Mouse (Mus musculus) thymus, postnatal 10 days (tissue): Measurements from ENCODE around the gene Arhgef16.

Experiments
- DNase-seq, 2 experiments: peaks; one replicate each; pipeline ENCODE4 v3.0.0; 2021; ENCODE audit warnings: low spot score in 2 of 2

Gene Arhgef16

DNA sequence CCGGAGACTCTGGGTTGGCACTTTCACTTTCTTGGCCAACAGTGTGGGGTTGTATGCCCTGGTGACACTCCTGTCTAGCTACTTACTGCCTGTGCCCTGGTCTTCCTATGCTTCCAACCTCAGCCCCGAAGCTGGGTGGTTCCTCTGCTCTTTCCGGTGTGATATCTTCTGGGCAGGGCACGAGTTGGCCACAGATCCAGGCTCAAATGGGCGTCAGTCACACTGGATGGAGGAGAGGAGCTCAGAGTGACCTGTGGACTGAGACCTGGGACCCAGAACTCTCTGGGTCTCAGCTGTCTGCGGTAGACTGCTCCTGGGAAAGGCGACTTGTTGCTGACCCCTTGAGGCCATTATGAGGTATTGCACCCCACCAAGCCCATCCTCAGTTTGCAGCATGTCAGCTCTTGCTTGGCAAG, at the start of gene Arhgef16:
Gene Arhgef16 (minus strand): TSS at position 211 of the 416 bp plus-strand sequence.
- DNase-seq: peak in 1 of 2 experiments; percentile 18

DNA sequence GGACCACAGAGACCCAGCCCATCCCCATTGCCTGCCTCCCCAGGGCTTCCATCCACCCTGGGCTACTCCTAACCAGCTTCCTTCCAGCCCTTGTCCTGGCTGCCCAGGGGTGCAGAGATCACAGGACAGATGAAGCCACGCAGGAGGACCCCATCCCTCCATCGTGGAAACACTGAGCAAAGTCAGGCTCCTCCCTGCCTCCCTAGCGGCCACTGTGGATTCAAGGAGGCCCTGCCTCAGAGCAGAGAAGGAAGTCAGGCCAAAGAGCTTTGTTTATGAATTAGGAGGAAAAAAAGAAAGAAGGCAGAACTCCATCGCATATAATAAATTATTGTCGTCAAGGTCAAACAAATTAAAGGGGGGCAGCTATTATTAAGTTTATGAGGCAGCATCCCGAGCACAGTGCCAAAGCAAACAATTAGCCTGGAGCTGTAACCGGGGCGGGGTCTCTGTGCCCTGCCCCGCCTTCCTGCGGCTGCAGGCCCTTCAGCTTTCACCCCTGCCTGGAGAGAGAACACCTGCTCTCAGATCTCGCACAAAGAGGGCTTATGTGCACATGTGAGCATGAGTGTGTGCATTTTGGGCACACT, 46.8 kb upstream of the Arhgef16 start:
- DNase-seq: no peak

DNA sequence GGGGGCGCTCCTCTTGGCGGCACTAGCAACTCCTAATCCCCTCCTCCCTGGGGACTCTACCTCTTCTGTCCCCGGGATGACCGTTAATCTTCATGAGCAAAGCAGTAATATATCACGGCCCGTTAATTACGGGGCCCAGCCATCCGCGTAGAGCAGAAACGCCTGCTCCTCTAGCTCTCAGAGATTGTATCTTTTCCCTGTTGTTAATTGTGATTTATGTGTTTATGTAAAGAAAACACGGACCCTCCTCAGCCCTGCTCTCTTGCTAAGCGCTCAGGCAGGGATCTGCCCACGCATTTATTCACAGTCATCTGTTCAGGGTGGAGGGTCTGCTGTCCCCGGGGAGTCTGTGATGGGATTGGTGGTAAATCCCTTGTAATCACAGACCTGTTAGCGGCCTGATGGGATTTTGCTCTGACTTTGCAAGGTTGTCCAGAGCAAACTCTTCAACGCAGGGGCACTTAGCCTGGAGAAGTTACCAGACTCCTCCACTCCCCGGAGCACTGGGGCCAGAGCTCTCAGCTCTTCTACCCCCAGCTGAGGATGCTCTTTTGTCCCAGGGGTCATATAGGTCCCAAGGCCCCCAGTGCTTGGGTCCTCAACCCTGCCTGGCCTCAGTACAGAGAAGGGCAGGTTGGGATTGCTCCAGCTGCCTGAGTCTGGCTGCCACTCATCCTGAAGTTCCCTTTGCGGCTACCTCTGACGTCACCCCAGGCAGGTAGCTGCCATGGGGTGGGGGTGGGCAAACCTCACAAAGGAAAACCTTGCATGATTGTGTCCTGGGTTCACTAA, 45.5 kb upstream of the Arhgef16 start:
- DNase-seq: no peak

DNA sequence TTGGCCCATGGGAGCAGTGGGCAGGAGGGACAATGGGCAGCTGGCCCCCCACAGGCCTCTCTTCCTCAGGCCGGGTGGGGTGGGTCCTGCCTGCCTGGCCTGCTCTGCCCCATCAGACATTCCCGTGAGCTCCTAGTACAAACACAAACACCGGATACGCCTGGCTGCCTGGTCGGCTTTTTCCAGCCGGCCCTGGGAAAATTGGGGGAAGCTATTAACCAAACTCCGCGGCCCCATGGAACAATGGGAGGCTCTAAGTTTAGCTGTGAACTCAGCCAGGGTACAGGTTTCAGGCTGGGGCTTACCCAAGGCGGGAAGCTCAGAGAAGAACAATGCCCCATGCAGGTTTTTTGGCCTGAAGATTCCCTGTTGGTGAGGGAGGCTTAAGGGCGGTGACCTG, 35.2 kb upstream of the Arhgef16 start:
- DNase-seq: no peak

DNA sequence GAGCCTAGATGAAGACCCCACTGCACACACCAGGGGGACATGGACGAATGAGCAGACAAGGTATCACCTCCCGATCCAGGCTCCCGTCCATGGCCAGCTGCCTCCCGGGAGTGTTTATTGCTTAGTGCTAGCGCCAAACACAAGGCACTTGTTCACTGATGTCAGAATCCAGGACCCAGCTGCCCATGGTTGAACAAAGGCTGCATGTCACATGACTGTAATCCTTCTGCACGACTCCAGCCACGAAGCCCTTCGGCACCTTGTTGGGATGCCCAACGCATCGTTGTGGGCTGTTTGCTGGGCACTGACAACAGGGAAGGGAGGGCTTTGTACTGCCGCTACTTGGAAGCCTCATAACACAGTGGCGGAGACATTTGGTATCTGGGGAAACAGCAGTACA, 34.3 kb upstream of the Arhgef16 start, which contains the start of gene B230104I21Rik:
Gene B230104I21Rik (plus strand): TSS at position 367 of the 400 bp plus-strand sequence.
- DNase-seq: no peak

DNA sequence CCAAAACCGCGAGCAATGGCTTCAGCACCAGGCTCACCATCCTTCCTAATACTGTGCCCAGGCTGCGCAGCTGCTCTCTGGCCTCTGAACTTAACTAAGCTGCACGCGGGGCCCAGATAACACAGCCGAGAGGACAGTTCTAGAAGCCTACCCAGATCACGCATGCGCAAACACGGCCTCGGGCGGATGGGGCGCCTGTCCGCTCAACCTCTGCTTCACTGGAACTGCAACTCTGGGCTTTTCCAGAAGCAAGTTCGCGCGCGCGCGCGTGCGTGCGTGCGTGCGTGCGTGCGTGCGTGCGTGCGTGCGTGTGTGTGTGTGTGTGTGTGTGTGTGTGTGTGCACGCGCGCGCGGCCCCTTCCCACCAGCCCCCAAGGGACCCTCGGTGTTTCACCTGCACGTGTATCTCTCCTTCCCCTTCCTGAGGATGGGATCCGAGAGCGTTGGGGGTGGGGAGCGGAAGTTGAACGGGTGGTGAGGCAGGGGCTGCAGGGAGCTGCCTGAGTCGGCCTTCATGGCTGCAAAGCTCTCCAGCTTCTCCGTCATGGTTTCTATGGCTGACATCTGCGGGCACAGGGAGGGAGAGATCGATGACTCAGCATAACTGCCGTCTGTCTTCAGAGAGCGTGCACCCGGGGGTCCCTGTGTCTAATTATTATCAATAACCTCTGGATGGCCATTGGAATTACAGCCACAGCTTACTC, 33.4 kb upstream of the Arhgef16 start:
- DNase-seq: peak; percentile 22 to 26

DNA sequence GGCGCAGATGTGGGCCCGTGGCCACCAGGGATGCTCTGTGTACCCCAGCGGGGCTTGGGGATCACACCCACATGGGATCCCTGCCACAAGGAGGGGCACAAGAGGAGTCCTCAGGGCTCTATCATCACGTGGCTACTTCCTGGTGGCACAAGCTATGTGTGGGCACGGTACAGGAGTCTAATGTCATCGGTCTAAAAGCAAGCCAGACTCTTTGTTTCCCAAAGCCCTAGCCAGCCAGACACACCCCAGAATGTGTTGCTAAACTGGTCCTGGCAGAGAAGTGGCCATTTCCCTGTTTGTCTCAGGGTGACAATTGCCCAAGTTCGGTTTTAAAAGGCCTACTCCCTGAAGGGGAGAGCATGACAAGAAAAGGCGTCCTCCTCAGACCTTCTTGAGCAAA, 31.8 kb upstream of the Arhgef16 start:
- no peak for DNase-seq

DNA sequence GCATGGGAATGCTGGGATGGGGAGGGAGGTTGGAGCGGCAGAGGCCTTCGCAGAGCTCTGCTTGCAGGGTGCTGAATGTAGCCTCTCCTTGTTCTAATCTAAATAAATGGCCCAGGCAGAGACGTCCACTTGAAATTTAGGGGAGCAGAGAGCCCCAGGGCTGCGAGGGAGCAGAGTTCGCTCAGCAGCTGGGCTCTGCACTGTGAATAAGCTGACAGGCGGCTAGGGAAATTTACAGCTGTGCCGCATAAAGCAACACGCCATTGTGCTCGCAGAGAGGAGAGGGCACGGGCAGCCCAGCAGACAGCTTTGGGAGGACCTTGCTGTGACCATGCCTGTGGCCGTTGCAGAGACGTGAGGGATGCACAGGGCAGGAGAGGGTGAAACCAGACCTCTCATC, 29.8 kb upstream of the Arhgef16 start:
- DNase-seq: no peak

DNA sequence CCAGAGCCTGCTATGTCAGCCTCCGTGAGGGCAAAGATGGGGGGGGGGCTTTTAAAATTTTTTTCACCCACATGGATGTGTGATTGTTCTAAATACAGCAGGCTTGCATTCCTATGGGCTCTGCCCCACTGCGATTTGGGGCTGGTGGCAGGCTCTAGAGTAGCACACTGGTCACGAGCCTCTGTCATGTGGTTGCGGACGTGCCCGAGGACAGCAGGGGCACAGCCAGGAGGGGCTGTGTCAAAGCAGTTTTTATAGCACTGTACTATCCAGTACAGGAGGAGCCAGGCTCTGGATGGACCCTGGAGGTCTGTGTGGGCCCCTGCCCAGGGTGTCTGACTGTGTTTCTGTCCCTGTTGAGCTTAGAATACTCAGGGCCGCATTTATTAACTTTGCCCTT, 28.5 kb upstream of the Arhgef16 start:
- no peak for DNase-seq

DNA sequence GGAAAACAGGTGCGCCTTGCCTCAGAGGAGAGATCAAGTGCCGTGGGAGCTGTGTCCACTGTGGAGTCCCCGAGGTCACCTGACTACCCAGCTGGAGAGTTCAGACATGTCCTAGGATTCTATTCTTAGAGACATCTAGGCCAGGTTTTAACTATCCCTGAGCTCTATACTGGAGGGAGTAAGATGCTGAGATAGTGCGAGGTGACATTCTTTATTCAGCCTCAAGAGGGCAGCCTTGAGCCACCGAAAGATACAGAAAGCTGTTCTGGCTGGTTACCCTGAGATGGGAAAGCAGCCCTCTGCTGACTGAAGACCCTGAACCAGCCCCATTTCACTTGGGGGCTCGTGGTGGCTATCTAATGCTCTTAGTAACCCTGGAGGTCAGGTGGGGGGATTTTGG, 27.4 kb upstream of the Arhgef16 start:
- peak in 1 of 2 experiments; percentile 49 for DNase-seq

DNA sequence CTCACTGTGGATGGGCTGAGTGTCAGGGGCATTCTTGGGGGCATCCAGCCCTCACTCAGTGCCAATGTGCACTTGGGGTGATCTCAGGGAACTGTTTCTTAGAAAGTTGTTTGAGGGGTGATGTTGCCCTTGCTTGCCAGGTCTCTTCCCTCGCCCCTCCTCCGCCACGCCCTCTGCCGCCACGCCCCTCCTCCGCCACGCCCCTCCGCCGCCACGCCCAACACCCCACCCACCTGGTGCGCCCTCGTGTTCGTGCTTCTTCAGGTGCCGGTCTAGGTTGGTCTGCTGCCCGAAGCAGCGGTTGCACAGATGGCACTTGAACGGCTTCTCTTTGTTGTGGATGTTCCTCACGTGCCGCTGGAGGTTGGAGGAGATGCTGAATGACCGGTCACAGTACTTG, 27.0 kb upstream of the Arhgef16 start:
- DNase-seq: peak in 1 of 2 experiments; percentile 15

DNA sequence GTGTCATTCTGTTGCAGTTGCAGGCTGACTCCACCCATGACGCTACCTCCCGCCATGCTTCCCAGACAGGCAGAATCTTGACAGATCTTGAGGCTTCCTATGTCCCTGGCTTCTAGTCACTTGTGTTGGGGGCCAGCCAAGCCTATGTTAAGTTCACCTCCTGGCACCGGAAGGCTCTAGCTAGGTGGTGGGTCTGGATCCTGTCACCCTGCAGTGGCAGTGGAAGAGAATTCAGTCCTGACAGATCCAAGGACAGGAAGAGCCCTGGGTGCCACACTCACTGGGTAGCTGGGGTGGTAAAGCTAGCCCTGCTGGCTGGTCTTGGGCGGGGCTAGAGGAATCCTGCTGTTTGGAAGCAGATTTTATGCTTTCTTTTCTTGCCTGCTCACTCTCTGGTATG, 23.9 kb upstream of the Arhgef16 start:
- DNase-seq: no peak

DNA sequence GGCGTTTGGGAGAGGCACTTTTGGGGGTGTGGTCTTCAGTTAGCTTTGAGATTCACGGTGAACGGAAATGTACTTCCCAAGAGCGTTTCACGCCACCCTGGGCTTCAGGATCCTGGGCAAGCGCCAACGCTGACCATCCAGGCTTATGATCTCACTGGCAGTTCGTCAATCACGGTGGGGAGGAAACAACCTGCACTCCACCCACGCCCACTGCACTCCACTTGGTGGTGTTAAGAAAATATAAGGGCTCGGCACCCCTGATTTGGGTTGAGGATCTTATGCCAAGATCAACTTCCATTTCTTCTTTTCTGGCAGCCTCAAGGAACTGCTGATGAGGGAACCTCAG, 12.1 kb upstream of the Arhgef16 start:
- DNase-seq: no peak

DNA sequence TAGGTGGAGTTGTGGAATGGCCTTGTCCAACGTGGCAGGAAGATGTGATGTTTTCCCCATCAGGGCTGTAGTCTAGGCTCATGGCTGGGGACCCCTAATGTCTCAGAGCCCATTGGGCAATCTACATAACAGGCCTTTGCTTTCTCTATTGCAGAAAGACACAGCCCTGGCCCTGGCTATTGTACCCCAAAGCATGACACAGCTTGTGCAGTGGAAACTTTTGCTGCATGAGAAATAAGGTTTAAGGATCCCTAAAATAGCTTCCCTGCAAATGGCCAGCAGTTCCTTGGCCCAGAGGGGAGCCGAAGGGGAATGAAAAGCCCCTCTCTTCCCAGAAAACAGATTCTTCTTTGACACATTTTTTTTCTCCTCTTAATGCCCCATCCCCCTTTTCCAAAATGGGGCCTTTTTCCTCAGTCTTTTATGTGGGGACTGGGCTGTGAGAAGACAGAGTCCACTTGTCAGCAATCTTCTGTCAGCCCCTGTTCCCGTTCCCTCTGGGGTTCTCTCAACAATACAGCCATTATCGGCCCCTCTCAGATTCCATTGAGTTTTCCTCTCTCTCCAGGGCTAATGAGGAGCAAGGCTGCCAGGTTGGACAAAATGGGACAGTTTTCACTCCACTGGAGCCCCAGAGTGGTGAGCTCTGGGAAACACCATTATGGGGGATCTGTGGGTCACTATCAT, 11.6 kb upstream of the Arhgef16 start:
- no peak for DNase-seq

DNA sequence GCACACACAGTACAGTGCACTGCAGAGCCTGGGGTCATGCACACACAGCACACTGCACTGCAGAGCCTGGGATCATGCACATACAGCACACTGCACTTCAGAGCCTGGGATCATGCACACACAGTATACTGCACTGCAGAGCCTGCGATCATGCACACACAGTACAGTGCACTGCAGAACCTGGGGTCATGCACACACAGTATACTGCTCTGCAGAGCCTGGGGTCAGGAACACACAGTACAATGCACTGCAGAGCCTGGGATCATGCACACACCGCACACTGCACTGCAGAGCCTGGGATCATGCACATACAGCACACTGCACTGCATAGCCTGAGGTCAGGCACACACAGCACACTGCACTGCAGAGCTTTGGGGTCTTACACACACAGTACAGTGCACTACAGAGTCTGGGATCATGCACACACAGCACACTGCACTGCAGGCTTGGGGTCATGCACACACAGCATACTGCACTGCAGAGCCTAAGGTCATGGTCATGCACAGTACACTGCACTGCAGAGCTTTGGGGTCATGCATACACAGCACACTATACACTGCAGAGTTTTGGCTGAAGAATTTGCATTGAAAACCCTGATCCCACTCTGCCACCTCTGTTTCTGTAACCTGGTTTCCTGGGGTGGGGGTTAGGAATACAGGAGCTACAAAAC, 10.8 kb upstream of the Arhgef16 start:
- DNase-seq: no peak

DNA sequence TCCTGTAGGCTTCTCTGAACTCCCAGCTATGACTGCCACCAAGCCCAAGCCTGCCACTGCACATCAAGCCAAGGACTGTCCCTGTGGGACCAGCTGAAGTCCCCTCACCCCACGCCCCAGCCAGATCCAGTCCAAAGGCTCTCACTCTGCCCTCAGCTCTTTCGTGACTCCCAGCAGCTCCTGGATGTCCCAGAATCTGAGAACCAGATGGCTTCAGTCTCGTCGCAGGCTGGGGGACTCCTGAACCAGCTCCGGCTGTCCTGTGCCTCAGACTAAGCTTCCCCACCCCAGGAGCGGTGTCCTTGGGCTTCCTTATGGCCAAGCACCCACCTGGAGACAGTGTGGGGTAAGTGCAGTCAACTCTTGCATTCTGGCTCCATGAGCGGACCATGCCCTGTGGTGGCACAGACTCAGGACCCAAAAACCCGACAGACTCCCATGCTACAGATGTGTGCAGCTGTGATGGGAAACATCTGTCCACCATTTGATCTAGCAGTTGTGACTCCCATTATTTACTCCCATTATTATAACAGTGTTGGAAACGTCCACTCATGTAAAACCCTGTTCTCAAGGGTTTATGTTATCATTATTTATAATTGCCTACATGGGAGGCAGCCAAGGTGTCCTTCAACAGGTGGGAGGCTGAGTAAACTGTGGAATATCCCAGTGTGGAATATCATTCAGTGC, 9.2 kb upstream of the Arhgef16 start:
- no peak for DNase-seq

DNA sequence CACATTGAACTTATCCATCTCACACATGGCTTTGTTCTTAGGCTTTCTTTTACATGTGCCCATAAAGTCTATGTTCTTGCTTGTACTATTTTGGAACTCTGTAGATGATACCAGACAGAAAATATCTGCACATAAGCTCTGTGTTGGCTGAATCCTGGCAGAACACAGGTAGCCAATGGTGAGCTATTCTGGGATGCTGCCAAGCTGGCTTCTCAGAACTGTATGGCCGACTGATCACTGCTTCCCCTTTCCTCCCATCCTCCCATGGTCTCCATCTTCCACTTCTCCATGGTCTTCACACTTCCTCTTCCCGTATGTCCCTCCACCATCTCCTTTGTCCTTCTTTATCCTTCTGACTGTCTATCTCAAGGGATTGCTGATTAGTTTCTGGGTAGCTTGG, 7.7 kb upstream of the Arhgef16 start:
- DNase-seq: no peak

DNA sequence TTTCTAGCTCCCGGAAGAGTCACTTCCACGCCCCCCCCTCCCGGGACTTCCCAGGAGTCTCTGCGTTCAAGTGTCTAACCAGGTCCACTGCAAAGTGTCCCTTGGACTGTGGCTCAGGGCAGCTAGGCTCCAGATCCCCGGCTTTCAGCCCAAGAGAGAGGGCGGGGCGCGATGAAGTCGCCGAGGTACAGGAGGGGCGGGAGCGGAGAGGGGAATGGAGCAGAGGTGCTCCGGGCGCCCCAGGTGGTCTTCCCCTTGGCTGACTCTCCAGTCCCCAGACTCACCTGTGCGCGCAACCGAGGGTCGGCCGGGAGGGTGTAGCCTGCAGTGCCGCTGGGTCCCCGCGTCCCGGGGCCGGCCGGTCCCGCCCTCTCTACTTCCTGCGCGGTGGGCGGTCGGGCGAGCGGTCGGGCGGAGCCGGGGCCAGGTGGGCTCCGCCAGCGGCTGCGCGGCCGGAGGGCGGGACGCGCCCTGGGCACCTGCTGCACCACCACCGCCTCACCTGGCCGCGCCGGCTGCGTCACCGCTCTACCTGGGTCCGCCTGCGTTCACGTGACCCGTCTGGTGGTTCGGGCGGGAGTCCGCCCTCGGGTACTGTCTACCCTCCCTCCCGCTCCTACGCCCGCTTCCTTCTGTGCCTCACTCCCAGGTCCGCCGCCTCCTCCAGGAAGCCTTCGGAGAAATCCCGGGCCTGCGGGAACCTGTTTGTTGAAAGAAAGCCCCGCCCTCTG, 1.8 kb downstream of the Arhgef16 start:
- DNase-seq: no peak

DNA sequence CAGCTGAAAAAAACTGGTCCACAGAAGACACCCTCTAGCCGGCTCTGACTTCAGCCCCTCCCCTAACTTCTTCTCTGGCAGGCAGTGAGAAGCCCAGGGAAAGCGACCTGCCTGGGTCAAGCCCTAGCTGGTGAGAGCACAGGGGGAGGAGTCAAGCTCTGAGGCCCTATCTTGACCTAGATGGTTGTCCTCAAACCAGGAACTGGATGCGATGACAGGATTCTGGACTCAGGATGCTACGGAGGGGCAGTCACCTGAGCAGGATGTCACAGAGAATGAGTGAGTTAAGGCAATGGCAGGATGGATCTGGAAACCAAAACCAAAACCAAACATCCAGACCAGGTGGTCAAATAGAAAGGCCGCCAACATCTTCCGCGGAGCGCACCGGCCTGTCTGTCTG, 3.7 kb downstream of the Arhgef16 start:
- DNase-seq: no peak

DNA sequence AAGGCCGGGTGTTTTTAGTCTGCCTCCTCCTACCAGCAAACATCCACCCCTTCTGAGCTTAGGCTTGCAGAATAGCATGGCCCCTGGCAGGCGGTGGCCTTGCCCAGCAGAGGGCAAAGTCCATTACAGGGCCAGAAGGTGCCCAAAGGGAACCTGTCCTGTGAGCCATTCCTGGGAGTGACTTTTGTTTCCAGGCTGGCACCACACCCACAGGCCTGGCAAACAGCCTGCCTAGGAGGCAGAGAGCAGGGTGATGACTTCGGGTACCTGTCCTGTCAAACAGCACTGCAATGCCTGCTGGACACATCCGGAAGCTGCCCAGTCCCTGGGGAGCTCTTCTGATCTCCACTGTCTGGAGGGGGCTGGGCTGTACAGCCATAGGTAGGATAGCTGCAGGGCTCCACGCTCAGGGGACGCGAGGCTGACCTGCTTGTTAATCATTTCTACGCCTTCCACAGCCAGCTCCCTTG, 7.2 kb downstream of the Arhgef16 start:
- DNase-seq: no peak
